Mouse (Mus musculus): ENCODE results near the gene Rad17. TPM values are rescaled to one million over a fixed set of nuclear protein-coding genes. Genes with fewer than 3 reads are reported as not detected.

Rad17 gene
- polyA plus RNA-seq, 1 experiment, result 39.7 TPM

- H3K9me3 ChIP-seq (replicated peaks; ENCODE audit: control insufficient read depth, insufficient read depth, low read length, poor library complexity, severe bottlenecking), result no peaks in the 10 kb centered on the region
- TF ChIP-seq POLR2A (IDR thresholded peaks at IDR 0.05; ENCODE audit: insufficient read depth, low read length) (no peak), CTCF (IDR thresholded peaks at IDR 0.05; ENCODE audit: low read depth, low read length) (no peak), EP300 (IDR thresholded peaks at IDR 0.05; ENCODE audit: insufficient read depth, low read depth, low read length) (no peak)
- H3K9ac ChIP-seq (ENCODE audit: low read depth, poor library complexity, severe bottlenecking), result no peak overlapping the region
- no peak overlapping the region for H3K4me3 ChIP-seq (ENCODE audit: low read depth, low read length)
- no peaks in the 10 kb centered on the region for H3K27me3 ChIP-seq (ENCODE audit: control insufficient read depth, insufficient read depth, low read length, poor library complexity, severe bottlenecking)
- H3K36me3 ChIP-seq (ENCODE audit: control insufficient read depth, insufficient read depth, low read length, poor library complexity, severe bottlenecking), result no peaks in the 10 kb centered on the region
- no peaks in the 10 kb centered on the region for H3K4me1 ChIP-seq (ENCODE audit: control insufficient read depth, insufficient read depth, low read length)
- H3K27ac ChIP-seq (ENCODE audit: insufficient read depth, low read length), result no peak overlapping the region
Measured at GRCm38 (mm10) chr13:100582144-100582543, 68.7 kb downstream of the Rad17 start.

- no peak for TF ChIP-seq CTCF (IDR thresholded peaks at IDR 0.05; ENCODE audit: low read depth, low read length)
- no peak for TF ChIP-seq EP300 (IDR thresholded peaks at IDR 0.05; ENCODE audit: insufficient read depth, low read depth, low read length)
- TF ChIP-seq POLR2A (IDR thresholded peaks at IDR 0.05; ENCODE audit: insufficient read depth, low read length), result no peak
- H3K27ac ChIP-seq (ENCODE audit: insufficient read depth, low read length), result no peak overlapping the region
- no peak overlapping the region for H3K9ac ChIP-seq (ENCODE audit: low read depth, poor library complexity, severe bottlenecking)
- H3K27me3 ChIP-seq (ENCODE audit: control insufficient read depth, insufficient read depth, low read length, poor library complexity, severe bottlenecking), result no peaks in the 10 kb centered on the region
- H3K4me3 ChIP-seq (ENCODE audit: low read depth, low read length), result no peak overlapping the region
- H3K9me3 ChIP-seq (replicated peaks; ENCODE audit: control insufficient read depth, insufficient read depth, low read length, poor library complexity, severe bottlenecking), result no peaks in the 10 kb centered on the region
- no peaks in the 10 kb centered on the region for H3K36me3 ChIP-seq (ENCODE audit: control insufficient read depth, insufficient read depth, low read length, poor library complexity, severe bottlenecking)
- H3K4me1 ChIP-seq (ENCODE audit: control insufficient read depth, insufficient read depth, low read length), result no peaks in the 10 kb centered on the region
Measured at GRCm38 (mm10) chr13:100581701-100582100, 69.2 kb downstream of the Rad17 start.

GRCm38 (mm10) chr13:100579951-100580350 lies 70.9 kb downstream of the Rad17 start:
- H3K4me3 ChIP-seq (ENCODE audit: low read depth, low read length), result no peak overlapping the region
- TF ChIP-seq CTCF (IDR thresholded peaks at IDR 0.05; ENCODE audit: low read depth, low read length), result peak; percentile 13
- no peak for TF ChIP-seq EP300 (IDR thresholded peaks at IDR 0.05; ENCODE audit: insufficient read depth, low read depth, low read length)
- H3K27ac ChIP-seq (ENCODE audit: insufficient read depth, low read length), result no peak overlapping the region
- no peaks in the 10 kb centered on the region for H3K9me3 ChIP-seq (replicated peaks; ENCODE audit: control insufficient read depth, insufficient read depth, low read length, poor library complexity, severe bottlenecking)
- no peaks in the 10 kb centered on the region for H3K27me3 ChIP-seq (ENCODE audit: control insufficient read depth, insufficient read depth, low read length, poor library complexity, severe bottlenecking)
- H3K9ac ChIP-seq (ENCODE audit: low read depth, poor library complexity, severe bottlenecking), result no peak overlapping the region
- no peaks in the 10 kb centered on the region for H3K36me3 ChIP-seq (ENCODE audit: control insufficient read depth, insufficient read depth, low read length, poor library complexity, severe bottlenecking)
- H3K4me1 ChIP-seq (ENCODE audit: control insufficient read depth, insufficient read depth, low read length), result no peaks in the 10 kb centered on the region

- no peaks in the 10 kb centered on the region for H3K4me1 ChIP-seq (ENCODE audit: control insufficient read depth, insufficient read depth, low read length)
- no peak overlapping the region for H3K9ac ChIP-seq (ENCODE audit: low read depth, poor library complexity, severe bottlenecking)
- no peak overlapping the region for H3K4me3 ChIP-seq (ENCODE audit: low read depth, low read length)
- no peaks in the 10 kb centered on the region for H3K27me3 ChIP-seq (ENCODE audit: control insufficient read depth, insufficient read depth, low read length, poor library complexity, severe bottlenecking)
- no peak overlapping the region for H3K27ac ChIP-seq (ENCODE audit: insufficient read depth, low read length)
- H3K36me3 ChIP-seq (ENCODE audit: control insufficient read depth, insufficient read depth, low read length, poor library complexity, severe bottlenecking), result no peaks in the 10 kb centered on the region
- no peaks in the 10 kb centered on the region for H3K9me3 ChIP-seq (replicated peaks; ENCODE audit: control insufficient read depth, insufficient read depth, low read length, poor library complexity, severe bottlenecking)
- TF ChIP-seq EP300 (IDR thresholded peaks at IDR 0.05; ENCODE audit: insufficient read depth, low read depth, low read length) (no peak), CTCF (IDR thresholded peaks at IDR 0.05; ENCODE audit: low read depth, low read length) (no peak), POLR2A (IDR thresholded peaks at IDR 0.05; ENCODE audit: insufficient read depth, low read length) (no peak)
Measured at GRCm38 (mm10) chr13:100579220-100579619, 71.6 kb downstream of the Rad17 start.

- Histone ChIP-seq H3K9me3 (replicated peaks; ENCODE audit: control insufficient read depth, insufficient read depth, low read length, poor library complexity, severe bottlenecking) (no peaks in the 10 kb centered on the region), H3K9ac (ENCODE audit: low read depth, poor library complexity, severe bottlenecking) (no peak overlapping the region), H3K27ac (ENCODE audit: insufficient read depth, low read length) (no peak overlapping the region), H3K36me3 (ENCODE audit: control insufficient read depth, insufficient read depth, low read length, poor library complexity, severe bottlenecking) (no peaks in the 10 kb centered on the region), H3K4me1 (ENCODE audit: control insufficient read depth, insufficient read depth, low read length) (no peaks in the 10 kb centered on the region), H3K4me3 (ENCODE audit: low read depth, low read length) (no peak overlapping the region), H3K27me3 (ENCODE audit: control insufficient read depth, insufficient read depth, low read length, poor library complexity, severe bottlenecking) (no peaks in the 10 kb centered on the region)
- TF ChIP-seq POLR2A (IDR thresholded peaks at IDR 0.05; ENCODE audit: insufficient read depth, low read length), result no peak
- no peak for TF ChIP-seq CTCF (IDR thresholded peaks at IDR 0.05; ENCODE audit: low read depth, low read length)
- no peak for TF ChIP-seq EP300 (IDR thresholded peaks at IDR 0.05; ENCODE audit: insufficient read depth, low read depth, low read length)
Measured at GRCm38 (mm10) chr13:100575950-100576349, 74.9 kb downstream of the Rad17 start.

- Histone ChIP-seq H3K27me3 (ENCODE audit: control insufficient read depth, insufficient read depth, low read length, poor library complexity, severe bottlenecking) (no peaks in the 10 kb centered on the region), H3K4me3 (ENCODE audit: low read depth, low read length) (no peak overlapping the region), H3K9me3 (replicated peaks; ENCODE audit: control insufficient read depth, insufficient read depth, low read length, poor library complexity, severe bottlenecking) (no peaks in the 10 kb centered on the region), H3K27ac (ENCODE audit: insufficient read depth, low read length) (no peak overlapping the region), H3K36me3 (ENCODE audit: control insufficient read depth, insufficient read depth, low read length, poor library complexity, severe bottlenecking) (no peaks in the 10 kb centered on the region), H3K9ac (ENCODE audit: low read depth, poor library complexity, severe bottlenecking) (no peak overlapping the region), H3K4me1 (ENCODE audit: control insufficient read depth, insufficient read depth, low read length) (no peaks in the 10 kb centered on the region)
- TF ChIP-seq CTCF (IDR thresholded peaks at IDR 0.05; ENCODE audit: low read depth, low read length) (no peak), EP300 (IDR thresholded peaks at IDR 0.05; ENCODE audit: insufficient read depth, low read depth, low read length) (no peak), POLR2A (IDR thresholded peaks at IDR 0.05; ENCODE audit: insufficient read depth, low read length) (no peak)
Measured at GRCm38 (mm10) chr13:100570713-100571112, 80.1 kb downstream of the Rad17 start.

All from ES-Bruce4 (cell line).